Mouse (Mus musculus): ENCODE measurements around the gene BC030500.

Gene BC030500

DNA sequence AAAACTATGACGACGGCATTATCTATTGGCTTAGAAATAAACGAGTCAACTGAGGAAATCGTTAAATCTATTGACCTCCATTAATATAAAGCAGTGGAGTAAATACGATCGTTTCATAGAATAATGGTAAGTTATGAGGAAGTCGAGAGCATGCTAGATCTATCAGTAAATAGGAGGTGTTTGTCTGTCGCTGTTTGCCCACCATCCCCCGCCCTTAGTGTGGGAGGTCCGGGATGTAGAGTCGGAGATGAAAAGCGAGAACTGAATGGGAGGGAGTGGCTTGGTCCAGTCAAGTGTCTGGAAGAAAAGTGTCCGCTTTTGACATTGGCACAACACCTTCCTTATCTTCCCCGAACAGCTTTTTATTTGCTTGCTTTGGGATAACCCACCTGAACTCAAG, at the start of gene BC030500:
TSS of gene BC030500 (plus strand) at position 79 of the 400 bp plus-strand sequence.
- DNase-seq (ENCODE audit: low read depth, low spot score), result no peak

DNA sequence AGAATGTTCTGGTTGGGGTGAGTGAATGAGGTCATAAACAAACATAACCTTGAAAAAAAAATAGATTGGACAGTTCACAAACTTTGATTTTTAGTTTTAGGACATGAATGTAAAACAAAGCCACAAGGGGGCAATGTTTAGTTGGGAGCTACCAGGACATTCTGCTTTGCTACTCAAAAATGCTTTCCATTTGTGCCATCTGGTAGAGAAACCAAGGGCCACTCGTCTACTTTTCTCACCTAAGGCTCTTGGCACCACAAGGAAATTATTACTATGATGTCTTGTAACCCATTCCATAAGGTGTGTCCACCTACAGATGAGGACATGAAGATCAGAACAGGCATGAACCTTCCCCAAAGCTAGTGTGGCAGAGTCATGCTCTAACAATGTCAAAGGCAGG, 25.1 kb upstream of the BC030500 start:
- DNase-seq (ENCODE audit: low read depth, low spot score), result no peak

DNA sequence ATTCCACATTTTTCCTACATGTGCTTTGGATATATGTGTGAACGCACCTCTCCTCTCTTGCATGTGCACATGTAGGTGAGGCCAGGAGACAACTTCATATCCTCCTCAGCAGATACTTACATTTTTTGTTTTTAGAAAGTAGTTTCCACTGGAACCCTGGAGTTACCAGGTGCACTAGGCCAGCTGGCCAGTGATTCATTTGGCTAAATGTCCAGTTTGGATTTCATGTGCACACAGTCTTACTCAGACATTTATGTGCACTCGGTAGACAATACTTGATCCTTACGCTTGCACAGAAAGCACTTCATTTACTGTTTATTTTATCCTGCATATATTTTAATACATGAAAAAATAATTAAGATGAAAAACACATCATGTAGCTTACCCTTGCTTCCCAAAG, 21.0 kb upstream of the BC030500 start:
- no peak for DNase-seq (ENCODE audit: low read depth, low spot score)

DNA sequence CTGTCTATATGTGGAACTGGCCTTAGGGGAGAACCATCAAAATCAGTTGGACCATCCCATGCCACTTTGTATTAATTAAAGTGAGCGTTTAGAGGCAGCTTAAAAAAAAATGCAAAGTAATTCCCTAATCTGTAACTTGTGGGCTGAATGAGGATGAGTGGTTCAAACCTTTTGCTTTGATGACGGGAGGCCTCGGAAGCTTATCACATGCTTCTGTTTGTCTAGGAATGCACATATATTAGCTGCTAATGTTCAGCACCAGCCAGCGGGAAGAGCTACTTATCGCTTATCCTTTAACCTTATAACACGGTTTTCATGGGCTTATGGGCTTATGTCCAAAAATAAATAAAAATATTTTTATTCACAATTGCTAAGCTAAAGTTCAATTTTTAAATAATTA, 15.6 kb upstream of the BC030500 start:
- DNase-seq (ENCODE audit: low read depth, low spot score), result no peak

DNA sequence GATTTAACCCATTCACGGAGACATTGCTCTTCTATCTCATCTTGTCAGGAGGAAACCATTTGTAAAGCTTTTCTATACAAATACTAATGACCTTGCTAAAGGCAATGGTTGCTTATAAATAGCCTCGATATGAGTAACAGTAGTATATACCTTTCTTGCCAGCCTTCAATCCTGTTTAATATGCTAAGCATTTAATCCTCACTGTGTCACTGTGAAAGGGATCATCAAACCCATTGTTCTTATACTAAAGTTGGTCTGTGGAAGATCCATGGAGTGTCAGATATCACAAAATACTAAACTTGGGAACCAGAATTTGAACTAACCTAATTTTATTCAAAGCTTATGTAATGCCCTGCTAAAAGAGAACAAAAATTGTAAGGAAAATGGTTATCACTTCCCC, 7.1 kb upstream of the BC030500 start:
- no peak for DNase-seq (ENCODE audit: low read depth, low spot score)

DNA sequence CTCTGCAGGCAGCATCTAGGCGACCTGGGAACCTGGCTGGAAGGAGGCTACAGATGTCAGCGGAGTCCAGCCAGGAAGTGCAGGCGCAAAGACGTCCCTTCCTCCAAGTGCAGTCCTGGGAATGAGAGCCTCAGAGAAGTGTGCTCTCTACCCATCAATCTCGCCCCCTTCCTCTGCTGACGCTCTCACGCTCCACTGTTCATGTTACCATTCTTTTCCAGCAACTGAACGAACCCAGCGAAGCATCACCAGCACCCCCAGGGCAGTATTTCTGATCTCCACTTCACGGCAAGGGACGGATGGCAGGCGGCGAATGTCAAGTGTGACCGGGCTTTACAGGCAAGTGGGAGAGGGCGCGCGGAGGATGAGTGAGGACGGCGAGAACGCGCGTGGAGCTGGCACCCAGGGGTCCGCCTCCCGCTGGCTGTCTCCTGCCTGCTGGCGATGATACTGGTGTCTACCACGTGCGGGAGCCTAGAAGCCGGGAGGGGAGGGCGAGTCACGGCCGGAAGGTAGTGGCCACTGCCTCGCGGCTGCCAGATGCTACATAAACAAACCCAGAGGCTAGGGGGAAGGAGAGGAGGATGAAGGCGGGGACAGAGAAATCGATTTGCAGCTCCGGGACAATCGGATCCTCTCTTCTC, 763 bp downstream of the BC030500 start, which contains the start of gene Galntl6:
TSS of gene Galntl6 (minus strand) at position 445 of the 644 bp plus-strand sequence.
- no peak for DNase-seq (ENCODE audit: low read depth, low spot score)

DNA sequence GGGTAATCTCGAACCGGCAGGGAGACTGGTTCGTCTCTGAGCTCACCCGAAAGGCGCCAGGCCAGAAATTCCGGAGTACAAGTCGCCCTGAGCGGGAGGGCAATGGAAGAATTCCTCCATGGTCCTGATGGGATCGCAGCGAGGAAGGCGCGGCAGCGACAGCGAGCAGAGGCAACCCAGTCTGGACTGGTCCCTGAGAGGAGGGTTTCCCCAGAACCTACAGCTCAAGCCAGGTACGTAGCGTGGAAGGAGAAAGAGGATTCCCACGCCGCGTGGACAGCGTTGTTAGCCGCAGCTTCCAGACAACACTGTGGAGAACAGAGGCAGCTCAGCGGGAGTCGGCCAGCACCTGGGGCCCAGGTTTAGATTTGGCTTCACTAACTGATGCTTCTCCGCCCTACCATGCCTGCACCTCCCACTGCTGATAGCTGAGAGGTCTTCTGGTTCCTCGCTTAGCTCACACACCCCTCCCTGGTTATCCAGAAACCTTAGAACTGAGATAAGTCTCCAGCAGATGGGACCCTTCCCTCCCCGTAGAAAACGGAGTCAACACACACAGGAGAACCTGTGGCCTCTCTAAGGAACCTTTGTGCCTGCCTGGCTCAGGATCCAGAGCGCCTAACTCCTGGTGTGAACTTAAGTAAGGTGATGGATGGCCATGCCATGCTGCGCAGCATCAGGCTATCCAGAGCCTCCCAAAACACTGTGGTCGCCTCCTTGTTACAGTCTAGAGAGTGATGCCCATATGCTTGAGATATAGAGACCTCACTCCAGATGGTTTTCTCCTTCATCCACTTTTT, 1.5 kb downstream of the BC030500 start:
- DNase-seq (ENCODE audit: low read depth, low spot score), result no peak

DNA sequence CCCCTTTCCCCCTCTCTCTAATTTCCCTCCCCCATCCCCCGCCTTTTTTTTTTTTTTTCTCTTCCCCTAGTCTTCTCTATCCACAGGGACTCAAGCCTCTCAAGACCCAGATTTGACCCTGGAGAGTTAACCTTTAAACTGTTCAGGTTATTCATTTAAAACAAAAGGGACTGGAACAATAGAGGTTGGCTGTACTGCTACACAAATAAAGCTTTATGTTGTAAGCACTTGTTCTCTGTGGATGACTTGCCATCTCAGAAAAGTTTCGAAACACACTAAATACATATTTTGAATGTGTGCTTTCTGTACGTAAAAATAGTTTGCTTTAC, 2.0 kb downstream of the BC030500 start:
- DNase-seq (ENCODE audit: low read depth, low spot score), result no peak

DNA sequence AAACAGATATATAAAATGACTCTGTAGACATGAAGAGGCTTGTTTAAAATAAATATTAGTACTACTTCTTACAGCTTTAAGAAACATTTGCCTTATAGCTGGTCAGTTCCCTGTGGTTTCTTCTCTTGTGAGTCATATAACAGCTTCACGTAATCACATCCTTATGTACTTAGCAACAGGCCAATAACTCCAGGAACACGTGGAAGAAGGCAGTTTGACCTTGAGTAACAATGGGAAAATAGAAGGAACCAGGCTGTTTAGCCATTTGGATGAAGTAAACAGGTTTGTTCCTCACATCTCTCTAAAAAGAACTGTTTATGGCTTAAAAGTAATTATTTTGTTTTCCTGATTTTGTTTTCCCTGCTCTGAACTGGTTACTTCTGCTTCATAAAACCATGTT, 3.6 kb downstream of the BC030500 start:
- no peak for DNase-seq (ENCODE audit: low read depth, low spot score)

DNA sequence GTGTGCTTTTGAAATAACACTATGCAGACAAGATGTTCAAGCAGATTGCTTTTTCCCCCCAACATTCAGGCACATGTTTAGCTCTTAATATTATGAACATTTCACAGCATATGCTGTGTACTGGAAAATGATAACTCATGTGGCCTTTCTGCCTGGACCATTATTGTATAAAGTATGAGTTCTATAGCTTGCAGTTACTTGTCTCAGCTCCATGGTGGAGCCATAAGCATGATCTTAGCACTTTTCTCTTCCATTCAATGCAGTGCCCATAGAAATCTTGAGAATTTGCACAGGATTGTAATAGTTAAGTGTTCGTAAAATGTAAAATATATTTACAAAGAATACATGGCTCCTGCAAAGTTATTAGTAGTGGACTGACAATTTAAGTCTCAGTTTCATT, 19.5 kb downstream of the BC030500 start:
- DNase-seq (ENCODE audit: low read depth, low spot score), result no peak

DNA sequence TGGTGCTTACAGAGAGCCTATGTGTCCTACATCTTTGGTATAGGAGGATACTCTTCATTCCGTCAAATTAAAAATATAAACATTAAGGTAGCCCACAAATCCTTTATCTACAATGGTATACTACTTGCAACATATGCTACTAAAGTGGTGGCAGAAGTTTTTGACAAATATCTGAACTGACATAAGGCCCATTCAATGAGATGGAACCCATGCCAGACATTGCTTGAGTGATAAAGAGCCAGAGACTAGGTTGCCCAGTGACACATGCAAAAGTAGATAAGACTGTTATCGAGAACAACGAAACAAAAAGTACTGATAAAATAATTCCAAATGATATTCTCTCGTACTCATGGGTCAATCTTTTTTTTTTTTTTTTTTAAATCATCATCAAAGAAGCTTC, 32.2 kb downstream of the BC030500 start:
- no peak for DNase-seq (ENCODE audit: low read depth, low spot score)

DNA sequence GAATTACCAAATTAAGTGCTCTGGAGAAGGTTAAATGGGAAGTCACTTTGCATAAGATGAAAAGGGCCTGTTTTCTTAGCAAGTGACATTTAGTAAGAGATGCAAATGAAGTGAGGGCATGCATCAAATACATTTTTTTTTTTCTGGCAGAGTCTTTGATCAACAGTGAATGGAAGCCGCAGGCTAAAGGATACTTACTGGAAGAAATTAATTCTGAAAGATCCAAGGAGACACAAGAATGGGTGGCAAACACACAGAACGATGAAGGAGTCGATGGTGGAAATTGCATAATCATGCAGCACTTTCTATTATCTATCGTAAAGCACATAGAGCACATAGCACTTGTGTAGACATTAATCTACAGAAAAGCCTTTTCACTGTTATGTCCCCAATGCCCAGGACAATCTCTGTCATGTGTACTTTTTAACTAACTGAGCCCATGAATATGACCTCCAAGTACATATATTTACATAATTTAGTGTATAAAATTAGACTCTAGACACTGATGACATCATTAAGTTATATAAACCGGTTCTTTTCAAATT, 45.7 kb downstream of the BC030500 start:
- no peak for DNase-seq (ENCODE audit: low read depth, low spot score)
